Mouse (Mus musculus): Measurements from ENCODE around the gene Prkn.

GRCm38 (mm10) chr17:10938755-10939154 is 98.6 kb downstream of the Prkn start:
- TF ChIP-seq POLR2A (IDR thresholded peaks at IDR 0.05; ENCODE audit: extremely low read depth, insufficient read depth, low read length) (no peak), CTCF (IDR thresholded peaks at IDR 0.05; ENCODE audit: extremely low read depth, insufficient read depth, low read length) (no peak)
